Mouse (Mus musculus) stomach, postnatal 0 days (tissue): ENCODE measurements around the gene Fam181a.
A peak's percentile ranks its signal among the peaks of the same experiment; 100 is the strongest.

Experiments
- CTCF ChIP-seq: IDR thresholded peaks from 2 replicates; pipeline ENCODE4 v1.5.1; 2016; ENCODE audit warnings: antibody characterized with exemption, low read depth, mild to moderate bottlenecking, moderate library complexity
- EP300 ChIP-seq: optimal IDR thresholded peaks from 2 replicates; pipeline ENCODE3; 2016; ENCODE audit warnings: antibody characterized with exemption

DNA sequence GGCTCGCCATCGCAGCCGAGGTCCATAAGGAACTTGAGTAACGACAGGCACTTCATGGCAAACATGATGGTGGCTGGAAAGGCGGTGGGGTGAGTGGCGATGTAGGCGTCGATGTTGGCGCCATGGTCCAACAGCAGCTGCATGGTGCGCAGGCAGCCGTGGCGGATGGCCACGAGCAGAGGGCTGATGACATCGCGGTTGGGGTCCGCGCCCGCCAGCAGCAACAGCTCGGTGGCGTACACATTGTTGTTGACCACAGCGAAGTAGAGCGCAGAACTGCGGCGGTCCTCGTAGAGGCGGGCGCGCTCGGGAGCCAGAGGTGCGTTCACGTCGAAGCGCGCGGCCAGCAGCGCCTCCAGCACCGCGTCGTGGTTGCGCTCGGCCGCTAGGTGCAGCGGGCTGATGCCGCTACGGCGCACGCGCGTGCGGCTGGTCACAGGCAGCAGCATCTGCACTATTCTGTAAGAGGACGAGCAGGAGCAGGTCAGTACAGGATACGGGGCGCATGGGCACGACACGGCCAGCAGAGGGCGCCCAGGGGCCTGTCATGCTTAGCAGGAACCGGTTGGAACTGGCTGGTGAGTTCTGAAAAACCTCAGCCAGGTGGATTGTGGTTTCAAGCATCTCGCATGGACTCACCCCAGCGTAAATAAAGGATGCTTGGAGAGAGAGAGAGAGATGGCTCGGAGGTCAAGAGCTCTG, 14.5 kb downstream of the Fam181a start:
- TF ChIP-seq EP300 (no peak), CTCF (peak; percentile 91)
